Mouse (Mus musculus) heart, postnatal 0 days (tissue): ENCODE measurements around the gene Mta2.

ENCODE experiments used
- CTCF ChIP-seq: IDR thresholded peaks from 2 replicates; pipeline ENCODE4 v1.5.1; 2016; ENCODE audit warnings: antibody characterized with exemption, control low read depth, low read depth
- EP300 ChIP-seq: IDR thresholded peaks from 2 replicates; pipeline ENCODE4 v1.6.1; 2016; ENCODE audit warnings: antibody characterized with exemption, low read depth

- TF ChIP-seq CTCF (no peak), EP300 (no peak)
Observed at GRCm38 (mm10) chr19:8974638-8975037, 33.0 kb downstream of the Mta2 start.
